Mouse (Mus musculus) testis, adult 2 months (tissue): ENCODE results near the gene Cd69. TPM values are rescaled to one million over a fixed set of nuclear protein-coding genes. Genes with fewer than 3 reads are reported as not detected.

Experiments
- H3K27ac ChIP-seq: fragments of 200-500 bp; 2 replicates; pipeline ENCODE4 v1.5.1; 2012; ENCODE audit warnings: low read depth, low read length; ENCODE audit not compliant: control insufficient read depth, insufficient read depth
- H3K27me3 ChIP-seq: fragments of 200-500 bp; 2 replicates; pipeline ENCODE4 v1.6.1; 2012; ENCODE audit warnings: mild to moderate bottlenecking, low read length, moderate library complexity; ENCODE audit not compliant: control insufficient read depth, insufficient read depth
- H3K36me3 ChIP-seq: fragments of 200-500 bp; 2 replicates; pipeline ENCODE4 v1.6.1; 2012; ENCODE audit warnings: mild to moderate bottlenecking, low read length; ENCODE audit not compliant: control insufficient read depth, insufficient read depth
- H3K4me1 ChIP-seq: fragments of 200-500 bp; 2 replicates; pipeline ENCODE4 v1.6.1; 2012; ENCODE audit warnings: low read length; ENCODE audit not compliant: control insufficient read depth, insufficient read depth
- H3K4me3 ChIP-seq: fragments of 200-500 bp; 2 replicates; pipeline ENCODE4 v1.5.1; 2012; ENCODE audit warnings: low read depth, mild to moderate bottlenecking, low read length, moderate library complexity, mixed read lengths; ENCODE audit not compliant: control insufficient read depth
- CTCF ChIP-seq: fragments of 200-500 bp; IDR thresholded peaks from 2 replicates; pipeline ENCODE4 v1.5.1; 2012; ENCODE audit warnings: low read depth, mild to moderate bottlenecking, inconsistent platforms, low read length, moderate library complexity; ENCODE audit not compliant: control insufficient read depth, insufficient read depth, insufficient replicate concordance
- POLR2A ChIP-seq: fragments of 200-500 bp; IDR thresholded peaks from 2 replicates; pipeline ENCODE4 v1.6.1; 2012; ENCODE audit warnings: low read depth, mild to moderate bottlenecking, inconsistent platforms, low read length, moderate library complexity; ENCODE audit not compliant: control insufficient read depth
- polyA plus RNA-seq: library from polyadenylated mRNA; depleted of rRNA; stranded (reverse); fragments of >200 nt; gene quantifications from 2 replicates; pipeline ENCODE4 v1.2.3, GENCODE M21; 2012; rRNA removed

Gene Cd69
- polyA plus RNA-seq, 1 experiment = not detected

DNA sequence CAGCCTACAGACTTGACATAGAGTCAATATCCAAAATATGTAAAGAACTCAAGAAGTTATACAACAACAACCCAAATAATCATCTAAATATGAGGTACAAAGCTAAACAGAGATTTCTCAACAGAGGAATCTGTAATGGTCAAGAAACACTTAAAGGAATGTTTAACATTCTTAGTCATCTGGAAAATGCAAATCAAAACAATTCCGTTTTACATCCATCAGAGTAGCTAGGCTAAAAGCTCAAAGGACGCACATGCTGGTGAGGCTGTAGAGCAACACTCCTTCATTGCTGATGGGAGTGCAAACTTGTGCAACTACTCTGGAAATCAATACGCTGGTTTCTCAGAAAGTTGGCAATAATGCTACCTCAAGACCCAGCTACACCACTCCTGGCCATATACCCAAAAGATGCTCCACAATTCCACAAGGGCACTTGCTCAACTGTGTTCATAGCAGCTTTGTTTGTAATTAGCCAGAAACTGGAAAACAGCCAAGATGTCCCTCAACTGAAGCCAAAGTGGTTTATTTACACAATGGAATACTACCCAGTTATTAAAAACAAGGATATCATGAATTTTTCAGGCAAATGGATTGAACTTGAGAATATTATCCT, 52.9 kb downstream of the Cd69 start:
- no peaks in the 10 kb centered on the region for H3K4me1 ChIP-seq
- H3K27ac ChIP-seq = no peak overlapping the region
- no peaks in the 10 kb centered on the region for H3K27me3 ChIP-seq
- no peak for TF ChIP-seq CTCF
- no peak for TF ChIP-seq POLR2A
- H3K4me3 ChIP-seq = no peak overlapping the region
- H3K36me3 ChIP-seq = no peaks in the 10 kb centered on the region

DNA sequence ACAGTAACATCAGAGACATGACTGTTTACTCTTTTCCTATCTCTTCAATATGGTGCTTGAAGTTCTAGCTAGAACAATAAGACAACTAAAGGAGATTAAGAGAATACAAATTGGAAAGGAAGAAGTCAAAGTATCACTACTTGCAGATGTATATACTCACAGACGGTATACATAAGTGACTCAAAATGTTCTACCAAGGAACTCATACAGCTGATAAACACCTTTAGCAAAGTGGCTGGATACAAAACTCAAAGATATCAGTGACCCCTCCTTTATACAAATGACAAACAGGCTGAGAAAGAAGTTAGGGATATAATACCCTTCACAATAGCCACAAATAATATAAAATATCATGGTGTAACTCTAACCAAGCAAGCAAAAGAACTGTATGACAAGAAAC, 54.2 kb downstream of the Cd69 start:
- Histone ChIP-seq H3K27me3 (no peaks in the 10 kb centered on the region), H3K36me3 (no peaks in the 10 kb centered on the region), H3K4me3 (no peak overlapping the region), H3K27ac (no peak overlapping the region), H3K4me1 (no peaks in the 10 kb centered on the region)
- TF ChIP-seq POLR2A (no peak), CTCF (no peak)

DNA sequence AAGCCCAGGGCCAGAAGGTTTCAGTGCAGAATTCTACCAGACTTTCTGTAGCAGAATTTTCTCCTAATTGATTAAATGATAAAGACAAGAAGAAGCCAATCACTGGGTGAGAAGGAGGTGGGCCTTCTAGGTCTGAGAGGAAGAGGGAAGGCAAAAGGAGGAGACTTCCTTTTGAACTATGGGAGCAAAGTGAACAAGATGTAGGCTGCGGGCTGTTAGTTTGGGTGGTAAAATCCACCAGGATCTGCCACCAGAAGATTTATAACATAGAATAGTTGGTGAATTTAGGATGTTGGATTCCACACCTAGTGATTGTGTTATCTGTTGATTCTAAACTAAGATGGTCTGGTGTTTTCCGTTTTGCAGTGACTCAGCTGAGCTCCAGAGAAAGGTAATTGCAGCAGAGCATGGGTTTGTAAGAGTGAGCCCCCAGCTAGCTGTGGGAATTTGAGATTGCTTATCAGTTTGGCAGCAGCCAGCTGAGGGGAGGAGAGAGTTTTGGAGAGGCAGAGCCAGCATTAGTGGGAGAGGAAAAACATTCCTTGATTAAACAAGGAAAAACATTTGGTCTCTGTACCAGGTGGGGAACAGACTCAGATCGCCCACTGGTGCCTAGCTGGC, 55.2 kb downstream of the Cd69 start:
- Histone ChIP-seq H3K27ac (no peak overlapping the region), H3K4me1 (no peaks in the 10 kb centered on the region), H3K4me3 (no peak overlapping the region), H3K27me3 (no peaks in the 10 kb centered on the region), H3K36me3 (no peaks in the 10 kb centered on the region)
- TF ChIP-seq CTCF (no peak), POLR2A (no peak)

DNA sequence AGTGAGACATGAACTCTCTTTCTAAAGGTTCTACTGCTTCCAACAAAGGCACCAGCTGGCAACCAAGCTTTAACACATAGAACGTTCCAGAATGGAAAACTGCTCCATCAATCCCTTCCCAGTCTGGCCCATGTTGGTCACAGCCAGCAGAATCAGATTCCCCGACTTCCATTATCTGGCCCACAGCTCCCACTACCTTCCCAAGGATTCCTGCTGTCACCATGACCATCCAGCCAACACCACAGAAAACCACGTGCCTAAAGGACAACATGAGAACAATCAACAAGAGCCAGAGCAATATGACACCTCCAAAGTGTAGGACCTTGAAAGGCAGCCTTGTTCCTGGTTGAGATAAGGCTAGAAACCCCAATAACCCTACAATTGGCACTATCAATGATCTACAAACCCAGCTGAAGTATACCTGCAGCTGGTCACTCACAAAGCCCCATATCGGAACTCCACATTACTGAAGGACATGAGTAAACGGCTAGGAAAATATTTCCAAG, 57.0 kb downstream of the Cd69 start:
- TF ChIP-seq POLR2A (no peak), CTCF (no peak)
- H3K27ac ChIP-seq = no peak overlapping the region
- no peaks in the 10 kb centered on the region for H3K36me3 ChIP-seq
- no peaks in the 10 kb centered on the region for H3K4me1 ChIP-seq
- no peaks in the 10 kb centered on the region for H3K27me3 ChIP-seq
- H3K4me3 ChIP-seq = no peak overlapping the region

Other genes starting within 250 kb of the Cd69 start
- gene Klrb1f, start 229.5 kb downstream of the Cd69 start, polyA plus RNA-seq = not detected in 2 replicates
- gene Clec2e, start 174.5 kb downstream of the Cd69 start, polyA plus RNA-seq = 0.05 TPM in 1 of 2 replicates, not detected in the other
- gene Clec2d, start 94.8 kb downstream of the Cd69 start, polyA plus RNA-seq = 4.5 and 4.9 TPM in 2 replicates
- 661 and 905 TPM in 2 replicates for gene 4922502D21Rik, start 56.4 kb upstream of the Cd69 start, polyA plus RNA-seq
- 0.21 and 0.28 TPM in 2 replicates for gene Clec12a, start 67.3 kb upstream of the Cd69 start, polyA plus RNA-seq
- 3.6 and 7.1 TPM in 2 replicates for gene Clec12b, start 110.4 kb upstream of the Cd69 start, polyA plus RNA-seq
- 0.04 TPM in 1 of 2 replicates, not detected in the other for gene Clec1b, start 121.9 kb upstream of the Cd69 start, polyA plus RNA-seq
- 0.06 TPM in 1 of 2 replicates, not detected in the other for gene Clec9a, start 133.4 kb upstream of the Cd69 start, polyA plus RNA-seq
- gene Clec1a, start 176.6 kb upstream of the Cd69 start, polyA plus RNA-seq = 0.02 TPM in 1 of 2 replicates, not detected in the other
- gene Olr1, start 231.7 kb upstream of the Cd69 start, polyA plus RNA-seq = 0.06 and 0.12 TPM in 2 replicates
- gene Tmem52b, start 237.1 kb upstream of the Cd69 start, polyA plus RNA-seq = not detected in 2 replicates